Mouse (Mus musculus) heart, postnatal 14 days (tissue): ENCODE measurements around the gene Dnah7c. TPM values are rescaled to one million over a fixed set of nuclear protein-coding genes. Genes with fewer than 3 reads are reported as not detected.
"Not testable (repeated sequence)": the region's sequence is repeated elsewhere in the genome, so short reads cannot be mapped to it uniquely, and the experiment has no call there.

Experiments used
- DNase-seq, 2 experiments: peaks; one replicate each; pipeline ENCODE4 v3.0.0; 2021 to 2022
- intact Hi-C: fragments of 180-260 bp; cut with DNase I; formaldehyde crosslinking; loops from one replicate; pipeline ENCODE4 v1.15.1; 2025
- long read RNA-seq, 2 experiments: library from polyadenylated mRNA; stranded (forward); transcript quantifications; one replicate each; pipeline ENCODE4 v2.0.0; 2021
- total RNA-seq, 2 experiments: library from RNA; stranded (reverse); gene quantifications; 2 replicates each; pipeline ENCODE4 v1.2.3; 2021

Gene Dnah7c
- total RNA-seq, result under 1 TPM; 0.07 to 0.10 TPM
- long read RNA-seq, experiment 1, result 0 reads
- long read RNA-seq, experiment 2, result 0 reads

DNA sequence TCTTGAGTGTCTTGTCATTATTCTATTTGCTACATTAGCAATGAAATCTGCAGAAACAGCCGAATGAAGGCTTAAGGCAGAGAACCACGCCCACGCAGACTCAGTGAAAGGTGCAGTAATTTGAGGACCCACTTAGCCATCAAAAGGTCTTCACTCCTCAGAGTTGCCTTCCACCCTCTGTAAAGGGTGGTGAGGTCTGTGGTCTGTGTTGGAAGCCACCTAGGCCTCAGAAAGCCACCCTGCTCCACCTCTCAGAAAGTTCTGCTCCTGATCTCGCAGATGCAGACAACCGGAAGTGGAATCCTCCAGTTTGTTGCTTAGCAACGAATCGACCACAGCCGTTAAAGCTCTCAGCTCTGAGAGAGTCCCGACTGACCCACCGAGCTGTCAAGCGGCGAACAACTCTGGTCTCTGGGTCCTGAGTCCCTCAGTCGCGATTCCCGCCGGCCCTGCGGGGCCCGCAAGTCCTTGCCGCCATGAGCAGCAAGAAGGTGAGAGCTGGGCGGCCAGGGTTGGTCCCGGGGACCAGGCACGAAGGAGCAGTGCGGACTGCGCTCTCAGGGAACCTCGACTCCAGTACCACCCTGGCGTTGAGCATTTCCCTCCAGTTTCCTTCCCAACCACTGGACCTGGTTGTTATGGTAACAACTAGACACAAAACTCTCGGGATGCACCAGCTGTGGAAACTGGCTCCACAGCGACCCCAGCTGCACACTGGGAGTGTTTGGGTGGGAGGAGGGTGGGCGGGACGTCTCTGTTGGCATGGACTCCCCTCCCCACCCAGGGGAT is at the start of gene Dnah7c:
Gene Dnah7c, plus strand, starts transcription at position 456 of the 789 bp plus-strand sequence.
- intact Hi-C loops, result no loop called here
- peak in 1 of 2 experiments; percentile 5 for DNase-seq

DNA sequence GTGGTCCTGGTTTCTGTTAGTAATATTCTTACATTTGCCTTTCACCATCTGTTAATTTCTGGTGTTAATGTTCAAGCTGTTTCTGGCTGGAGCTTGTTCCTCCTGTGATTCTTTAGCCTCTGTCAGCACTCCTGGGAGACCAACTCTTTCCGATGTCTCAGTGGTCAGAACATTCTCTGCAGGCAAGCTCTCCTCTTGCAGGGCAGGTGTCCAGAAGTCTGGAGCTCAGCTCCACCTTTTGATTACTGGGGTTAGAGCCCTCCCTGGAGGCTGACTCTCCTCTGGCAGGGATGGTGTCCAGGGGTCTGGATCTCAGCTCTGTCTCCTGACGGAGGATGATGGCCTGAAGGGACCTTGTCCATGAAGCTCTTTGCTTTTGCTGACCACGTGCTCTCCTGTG is 44.8 kb upstream of the Dnah7c start:
- intact Hi-C loops, DNase-seq: not testable (repeated sequence)

DNA sequence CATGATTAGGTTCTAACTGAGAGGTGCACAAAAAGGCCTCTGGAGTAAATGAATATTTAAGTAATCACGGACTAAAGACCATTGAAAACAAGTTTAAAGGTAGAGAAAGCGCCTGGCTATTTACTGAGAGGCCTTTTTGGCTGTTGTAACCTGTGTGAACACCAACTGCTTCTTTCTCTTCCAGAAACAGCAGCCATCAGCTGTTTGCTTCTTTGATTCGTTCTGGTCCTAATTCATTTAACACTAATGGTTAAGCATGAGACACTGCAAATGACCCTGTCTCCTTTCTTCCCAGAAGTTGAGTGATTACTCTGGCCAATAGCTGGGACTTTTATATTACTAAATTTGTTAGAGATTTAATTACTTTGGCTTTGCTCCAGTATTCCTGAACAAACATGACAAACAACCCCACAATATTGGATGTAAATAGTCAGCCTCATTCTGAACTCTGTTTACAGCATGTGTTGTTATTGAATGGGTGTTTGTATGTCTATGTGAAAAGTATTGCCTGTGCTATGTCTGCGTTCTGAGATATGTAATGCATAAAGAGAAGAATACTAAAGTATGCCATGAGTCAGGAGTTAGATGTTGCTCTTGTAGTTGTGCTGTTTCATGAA is 30.6 kb upstream of the Dnah7c start:
- intact Hi-C loops, DNase-seq: not testable (repeated sequence)

DNA sequence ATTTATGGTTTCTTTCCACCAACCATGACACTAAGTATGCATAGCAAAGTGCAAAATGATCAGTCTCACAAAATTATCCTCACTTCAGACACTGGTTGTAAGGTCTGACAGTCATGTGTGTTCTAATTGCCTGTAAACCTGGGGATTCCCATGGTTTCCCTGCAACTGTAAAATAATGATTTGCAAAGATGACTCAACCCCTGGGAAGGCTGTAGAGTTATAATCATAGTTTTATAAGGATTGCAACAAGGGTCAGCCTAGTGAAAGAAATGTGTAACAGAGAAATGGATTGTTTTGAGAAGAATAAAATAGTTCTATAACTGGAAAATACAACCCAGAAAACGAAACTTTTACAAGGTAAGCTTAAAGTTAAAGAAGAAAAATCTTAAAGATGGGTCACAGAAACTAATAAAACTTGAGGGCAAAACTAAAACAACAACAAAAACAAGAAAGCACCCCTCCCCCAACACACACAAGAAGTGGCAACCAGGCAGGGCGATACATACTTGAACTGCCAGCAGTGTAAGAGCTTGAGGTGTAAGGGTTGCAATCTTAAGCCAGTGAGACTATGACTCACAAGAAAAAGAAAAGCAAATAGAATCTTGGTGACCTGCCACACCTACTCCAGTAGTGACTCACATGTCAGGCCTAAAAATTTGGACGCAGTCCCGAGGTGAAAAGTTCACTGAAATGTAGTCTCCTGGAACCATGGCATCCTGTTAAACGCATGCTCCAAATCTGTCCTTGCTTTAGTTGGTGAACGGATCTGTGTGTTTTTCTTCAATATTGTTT is 16.9 kb upstream of the Dnah7c start:
- intact Hi-C loops, result no loop called here
- peak in 1 of 2 experiments; percentile 12 for DNase-seq

DNA sequence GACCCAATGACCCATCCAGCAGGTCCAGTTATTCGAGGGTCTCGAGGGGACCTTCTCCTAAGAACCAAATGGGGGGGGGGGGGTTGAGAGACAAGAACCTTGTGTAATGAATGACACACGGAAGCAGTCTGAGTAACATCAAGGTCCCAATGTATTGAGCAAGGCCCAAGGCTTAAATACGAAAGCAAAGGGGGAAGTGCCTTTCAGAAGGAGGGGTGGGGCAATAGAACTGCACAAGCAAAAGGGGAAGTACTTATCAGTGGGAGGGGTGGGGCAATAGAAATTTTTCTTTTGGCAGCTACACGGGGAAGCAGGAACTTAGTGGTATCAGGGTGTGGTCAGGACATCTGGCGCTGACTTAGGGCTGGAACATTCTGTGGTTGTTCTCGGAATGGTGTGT is 10.6 kb upstream of the Dnah7c start:
- DNase-seq, intact Hi-C loops: not testable (repeated sequence)

DNA sequence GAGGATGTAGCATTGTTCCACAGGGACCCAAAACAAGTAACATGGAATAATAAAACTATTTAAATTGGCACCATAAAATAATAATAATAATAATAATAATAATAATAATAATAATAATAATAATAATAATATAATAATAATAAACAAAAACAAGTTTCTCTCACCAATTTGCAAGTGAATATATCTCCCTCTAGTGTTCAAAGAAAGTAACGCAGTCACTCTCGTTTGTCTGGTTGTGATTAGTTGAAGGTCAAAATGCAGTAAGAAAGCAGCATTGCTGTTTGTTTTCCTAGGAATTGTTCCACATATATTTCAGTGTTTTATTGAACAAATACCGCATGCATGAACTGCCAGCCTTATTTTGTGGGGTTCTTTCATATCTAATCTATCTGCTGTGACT is 8.4 kb upstream of the Dnah7c start:
- intact Hi-C loops, result not testable (repeated sequence)

DNA sequence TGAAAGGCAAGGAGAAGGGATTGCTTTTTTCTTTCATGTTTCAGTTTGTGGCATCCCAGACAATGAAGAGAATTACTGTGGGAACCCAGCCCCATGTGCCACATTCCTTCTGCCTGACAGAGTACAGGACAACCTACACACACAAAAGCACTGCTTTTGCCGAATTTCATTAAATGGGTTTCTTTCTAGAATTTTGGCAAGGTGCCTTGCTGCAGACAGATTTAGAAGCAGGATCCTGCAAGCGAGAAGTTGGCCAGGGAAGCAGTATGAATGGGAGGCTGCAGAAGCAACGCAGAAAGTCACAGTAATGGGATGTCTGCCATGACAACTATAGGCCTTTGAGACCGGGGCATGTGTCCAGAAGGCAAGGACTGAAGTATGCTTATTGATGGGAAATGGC is 6.4 kb upstream of the Dnah7c start:
- intact Hi-C loops, result not testable (repeated sequence)

More for the DNA sequence above, 8.4 kb upstream of the Dnah7c start:
- DNase-seq, result not testable (repeated sequence)

DNA sequence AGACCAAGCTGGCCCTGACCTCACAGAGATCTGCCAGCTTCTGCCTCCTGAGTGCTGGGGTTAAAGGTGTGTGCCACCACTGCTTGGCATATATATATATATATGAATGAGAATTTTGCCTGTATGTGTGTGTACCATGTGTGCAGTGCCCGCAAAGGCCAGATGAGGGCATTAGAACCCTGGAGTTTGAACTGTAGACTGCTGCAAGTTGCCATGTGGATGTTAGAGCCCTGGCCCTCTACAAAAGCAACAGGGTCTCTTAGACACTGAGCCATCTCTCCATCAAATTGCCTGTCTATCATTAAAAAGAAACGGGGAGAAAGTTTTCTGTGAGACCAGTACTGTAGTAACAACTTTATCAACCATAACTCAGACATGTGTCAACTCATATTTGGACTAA is 3.0 kb downstream of the Dnah7c start:
- intact Hi-C loops, result no loop called here
- no peak for DNase-seq

More for the DNA sequence above, 6.4 kb upstream of the Dnah7c start:
- not testable (repeated sequence) for DNase-seq

DNA sequence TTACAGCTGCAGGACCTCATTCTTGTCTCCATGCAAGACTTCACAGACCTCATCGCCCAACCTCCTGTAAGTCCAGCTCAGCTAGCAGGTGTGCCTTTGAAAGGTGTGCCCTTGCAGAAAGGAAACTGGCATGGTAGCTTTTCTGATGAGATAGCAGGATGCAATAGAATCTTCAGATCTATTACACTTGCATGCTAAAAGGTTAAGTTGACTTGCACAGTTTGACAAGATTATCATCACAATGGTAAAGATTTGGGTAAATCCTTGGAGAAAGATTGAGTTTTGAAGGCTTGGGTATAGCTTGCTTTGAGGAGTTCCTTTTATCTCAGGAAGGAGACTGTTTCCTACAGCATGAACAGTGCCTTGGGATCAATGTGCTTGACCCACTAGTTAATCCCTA is 89.3 kb downstream of the Dnah7c start:
- intact Hi-C loops, DNase-seq: not testable (repeated sequence)

DNA sequence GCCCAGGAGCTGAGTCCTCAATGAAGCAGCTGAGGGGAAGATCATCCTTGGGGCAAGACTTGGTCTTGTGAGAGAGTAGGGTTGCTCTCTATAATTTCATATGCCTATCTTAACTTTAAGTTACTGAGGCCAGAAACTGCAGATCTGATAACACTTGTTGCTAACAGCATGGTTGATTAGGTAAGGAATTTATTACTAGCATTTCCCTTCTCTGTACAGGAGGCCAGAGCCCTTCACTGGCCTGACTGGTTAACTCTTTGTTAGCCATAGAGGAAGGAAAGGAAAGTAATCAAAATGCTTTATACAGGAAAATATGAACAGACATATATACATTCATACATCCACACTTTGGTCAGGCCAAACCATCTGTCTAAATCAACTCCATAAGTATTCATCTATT is 95.6 kb downstream of the Dnah7c start:
- DNase-seq, result no peak
- intact Hi-C loops, result no loop called here

DNA sequence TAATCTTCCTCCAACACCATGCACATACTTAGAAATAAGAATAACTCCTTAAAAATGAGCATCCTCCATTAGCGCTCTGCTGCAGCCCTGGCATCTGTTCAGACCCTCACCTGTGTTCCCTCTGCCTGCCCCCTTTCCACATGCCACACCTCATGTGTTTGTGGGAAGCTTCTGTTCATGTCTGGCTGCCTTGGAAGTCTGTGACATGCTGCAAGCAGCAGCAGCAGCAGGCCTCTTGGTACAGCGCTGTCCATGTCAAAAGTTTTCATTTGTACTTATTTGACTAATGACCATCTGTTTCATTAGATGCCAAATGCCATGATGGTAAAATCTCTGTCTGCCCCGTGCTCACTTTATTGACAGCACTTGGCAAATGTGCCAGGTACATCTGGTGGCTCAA is 101.1 kb downstream of the Dnah7c start:
- DNase-seq, intact Hi-C loops: not testable (repeated sequence)

DNA sequence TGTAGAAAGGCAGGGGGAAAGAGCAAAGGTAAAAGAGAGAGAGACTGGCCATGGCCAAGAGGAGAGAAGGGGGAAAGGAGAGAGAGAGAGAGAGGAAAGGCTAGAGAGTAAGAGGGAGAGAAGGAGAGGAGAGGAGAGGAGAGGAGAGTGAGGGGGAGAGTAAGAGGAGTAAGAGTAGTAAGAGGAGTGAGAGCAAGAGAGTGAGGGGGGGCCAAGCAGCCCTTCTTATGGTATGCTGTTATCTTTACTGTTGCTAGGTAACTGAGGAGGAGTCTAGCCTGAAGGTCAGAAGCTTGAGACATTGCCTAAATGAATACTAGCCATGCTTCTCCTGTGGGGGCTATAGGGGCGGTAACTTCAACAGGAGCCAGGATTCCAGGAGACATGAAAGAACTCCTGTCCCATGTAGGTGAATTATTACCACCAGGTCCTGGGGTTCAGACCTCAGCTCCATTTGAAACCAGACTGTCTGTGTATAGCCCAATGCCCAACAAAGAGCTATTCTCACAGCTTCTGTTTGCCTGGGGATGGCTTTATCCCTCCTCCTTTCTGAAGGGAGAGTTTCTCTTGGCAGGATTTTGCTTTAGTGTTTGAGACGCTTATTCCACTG is 119.5 kb downstream of the Dnah7c start:
- intact Hi-C loops, result no loop called here
- no peak for DNase-seq

DNA sequence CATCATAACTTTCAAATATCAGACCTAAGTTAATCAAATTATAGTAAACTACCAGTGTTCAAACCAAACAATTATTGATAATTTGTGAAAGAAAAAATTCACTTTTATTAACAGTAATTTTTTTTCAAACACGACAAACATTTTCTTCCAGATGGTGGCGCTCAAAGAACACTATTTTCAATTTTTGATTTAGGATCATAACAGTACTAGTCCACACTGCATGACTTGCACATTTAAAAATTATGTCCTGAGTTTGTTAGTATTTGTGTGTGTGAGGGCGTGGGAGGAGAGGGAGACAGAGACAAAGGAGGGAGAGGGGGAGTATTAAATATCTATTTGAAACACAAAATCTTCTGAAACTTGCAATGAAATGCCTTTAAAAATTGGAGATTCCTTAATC is 155.0 kb downstream of the Dnah7c start:
- intact Hi-C loops, result no loop called here
- DNase-seq, result peak in 1 of 2 experiments; percentile 5

DNA sequence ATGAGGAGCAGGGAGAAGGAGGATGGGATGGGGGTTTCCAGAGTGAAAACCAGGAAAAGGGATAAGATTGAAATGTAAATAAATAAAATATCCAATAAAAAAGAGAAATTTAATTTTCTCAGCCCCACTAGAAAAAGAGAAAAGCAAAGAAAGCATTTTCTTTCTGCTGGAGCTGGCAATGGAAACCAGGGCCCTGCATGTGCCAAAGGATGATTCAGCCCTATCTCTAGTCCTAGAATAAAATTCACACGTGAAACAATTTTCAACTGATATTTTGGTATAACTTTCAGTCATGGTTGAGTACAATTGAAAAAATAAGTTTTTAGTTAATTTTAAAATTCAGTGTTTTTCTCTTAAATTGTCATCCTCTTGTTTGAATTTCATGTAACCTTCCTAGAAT is 168.4 kb downstream of the Dnah7c start:
- DNase-seq, intact Hi-C loops: not testable (repeated sequence)

DNA sequence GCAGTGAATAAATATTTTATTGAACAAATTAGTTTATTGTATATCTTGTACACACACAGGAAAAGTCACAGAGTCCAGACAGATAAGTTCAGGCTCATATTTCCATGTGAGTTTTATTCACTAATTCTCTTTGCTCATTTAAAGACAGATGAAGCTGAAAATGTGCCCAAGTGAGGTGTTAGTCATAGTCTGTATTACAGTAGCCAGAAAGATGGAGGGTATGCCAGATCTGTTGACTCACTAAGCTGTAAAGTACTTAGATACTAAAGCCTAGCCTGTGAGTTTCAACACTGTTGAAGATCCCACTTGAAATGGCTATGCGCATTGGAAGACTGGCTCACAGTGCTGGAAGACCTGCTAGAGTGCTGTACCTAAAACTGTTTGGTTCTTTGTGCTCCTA is 171.0 kb downstream of the Dnah7c start:
- intact Hi-C loops, DNase-seq: not testable (repeated sequence)

DNA sequence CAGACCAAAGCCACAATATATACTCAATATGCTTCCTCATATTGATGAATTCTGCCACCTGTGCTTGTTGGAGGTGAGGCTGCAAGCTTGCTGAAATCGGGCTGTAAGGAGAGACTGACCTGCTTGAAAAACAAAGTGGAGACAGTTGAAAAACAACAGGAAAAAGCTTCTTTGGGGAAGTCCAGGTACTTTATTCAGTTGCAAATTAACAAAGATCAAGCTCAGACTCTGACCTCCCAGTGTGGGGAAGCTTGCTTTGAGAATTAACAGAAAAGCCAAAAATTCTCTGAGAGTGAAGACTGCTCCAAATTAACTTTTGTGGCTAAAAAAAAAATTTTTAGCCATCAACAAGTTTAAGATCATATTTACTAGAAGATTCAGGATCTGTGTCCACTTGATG is 194.9 kb downstream of the Dnah7c start:
- intact Hi-C loops, result no loop called here
- DNase-seq, result no peak

DNA sequence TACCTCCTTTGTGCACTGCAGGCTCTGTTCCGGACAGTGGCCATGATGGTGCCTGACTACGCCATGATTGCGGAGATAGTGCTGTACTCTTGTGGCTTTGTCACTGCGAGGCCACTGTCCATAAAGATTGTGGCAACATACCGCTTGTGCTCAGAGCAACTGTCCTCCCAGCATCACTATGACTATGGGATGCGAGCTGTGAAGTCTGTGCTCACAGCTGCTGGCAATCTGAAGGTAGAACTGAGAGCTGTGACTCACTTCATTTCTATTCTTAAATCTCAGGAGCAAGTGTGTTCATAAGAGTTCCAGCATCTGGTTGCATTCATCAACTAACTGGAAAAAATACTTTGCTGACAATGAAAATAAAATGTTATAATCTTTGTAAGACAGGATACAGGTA is 200.5 kb downstream of the Dnah7c start:
- intact Hi-C loops, DNase-seq: not testable (repeated sequence)

DNA sequence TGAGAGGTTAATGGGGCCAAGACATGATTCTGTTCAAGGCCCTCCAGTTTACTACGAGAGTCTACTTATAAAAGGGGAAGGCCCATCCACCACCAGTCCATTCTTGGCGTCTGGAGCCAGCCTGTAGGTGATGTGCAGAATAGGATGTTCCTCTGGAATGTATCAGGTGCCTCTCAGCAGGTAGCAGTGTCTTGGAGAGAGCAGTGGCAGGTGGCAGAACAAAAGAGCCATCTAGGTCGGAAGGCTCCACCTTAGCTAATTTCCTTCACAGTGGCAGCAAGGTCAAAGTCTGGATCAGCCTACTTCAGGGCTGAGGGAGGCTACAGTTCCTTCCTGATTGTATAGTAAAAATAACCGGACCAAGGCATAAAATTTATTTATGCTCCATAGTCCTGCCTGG is 224.4 kb downstream of the Dnah7c start:
- intact Hi-C loops, DNase-seq: not testable (repeated sequence)

DNA sequence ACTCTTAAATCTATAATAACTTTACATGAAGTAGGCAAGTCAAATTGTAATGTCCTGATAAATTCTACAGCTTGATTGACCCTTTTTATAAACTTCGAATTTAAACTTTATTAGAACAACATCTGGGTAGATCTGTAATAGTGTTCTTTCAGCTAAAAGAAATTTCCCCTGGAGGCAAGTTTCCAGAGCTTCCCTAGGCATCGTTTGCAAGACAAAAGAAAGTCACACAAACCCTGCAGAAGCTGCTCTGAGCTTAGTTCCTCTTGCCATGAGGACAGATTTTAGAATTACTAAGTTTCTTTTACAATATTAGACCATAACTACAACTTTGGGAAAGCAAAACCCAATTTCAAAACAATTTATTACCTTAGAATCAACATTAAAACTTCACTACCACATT is 227.3 kb downstream of the Dnah7c start:
- intact Hi-C loops, DNase-seq: not testable (repeated sequence)

DNA sequence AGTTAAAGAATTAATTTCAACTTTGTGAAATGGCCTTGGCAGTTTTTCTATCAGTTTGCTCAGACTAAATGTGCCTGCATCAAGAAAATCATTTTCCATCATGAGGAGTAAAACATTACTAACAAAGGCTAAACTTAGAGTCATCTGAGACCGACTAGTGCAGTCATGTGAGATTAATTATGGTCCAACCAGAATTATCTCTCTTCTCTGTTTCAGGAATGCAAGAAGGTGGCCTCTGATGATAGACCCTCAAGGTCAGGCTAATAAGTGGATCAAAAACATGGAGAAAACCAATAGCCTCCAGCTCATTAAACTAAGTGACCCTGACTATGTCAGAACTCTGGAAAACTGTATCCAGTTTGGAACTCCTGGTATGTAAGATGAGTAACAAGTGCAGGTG is 299.4 kb downstream of the Dnah7c start:
- intact Hi-C loops, result not testable (repeated sequence)

DNA sequence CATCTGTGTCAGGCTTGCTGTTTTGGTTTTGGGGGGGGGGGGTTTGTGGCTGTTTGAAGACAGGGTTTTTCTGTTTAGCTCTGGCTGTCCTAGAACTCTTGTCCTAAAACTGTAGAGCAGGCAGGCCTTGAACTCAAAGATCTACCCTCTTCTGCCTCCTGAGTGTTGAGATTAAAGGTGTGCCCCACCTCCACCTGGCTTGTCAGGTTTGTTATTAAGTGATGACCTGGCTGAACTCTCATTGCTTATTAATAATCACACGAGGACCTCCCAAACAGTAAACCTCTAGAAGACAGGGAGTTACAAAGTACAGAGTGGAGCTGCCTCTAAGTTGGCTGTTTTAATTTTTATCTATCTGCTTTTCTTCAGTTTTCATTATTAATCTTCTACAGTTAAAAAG is 299.9 kb downstream of the Dnah7c start:
- intact Hi-C loops, result no loop called here
- DNase-seq, result no peak

More for the DNA sequence above, 299.4 kb downstream of the Dnah7c start:
- not testable (repeated sequence) for DNase-seq
